Mouse (Mus musculus): ENCODE data around the gene Camkk2. TPM values are rescaled to one million over a fixed set of nuclear protein-coding genes. Genes with fewer than 3 reads are reported as not detected.

The Camkk2 gene
- polyA plus RNA-seq, 1 experiment, result 21.2 TPM

GRCm38 (mm10) chr5:122693431-122694207 is 85.6 kb downstream of the Camkk2 start:
- H3K4me1 ChIP-seq (ENCODE audit: control insufficient read depth, insufficient read depth, insufficient read length), result peaks cover 5% of the 10 kb centered on the region; the same call in 1 of the 2 replicates
- no peak for TF ChIP-seq POLR2A (IDR thresholded peaks at IDR 0.05; ENCODE audit: low read depth, low read length)
- TF ChIP-seq CTCF (IDR thresholded peaks at IDR 0.05; ENCODE audit: extremely low read depth, insufficient read depth, insufficient read length, insufficient replicate concordance), result no peak
- H3K27me3 ChIP-seq (ENCODE audit: control insufficient read depth, insufficient read depth, low read length), result no peaks in the 10 kb centered on the region
- no peaks in the 10 kb centered on the region for H3K36me3 ChIP-seq (ENCODE audit: control insufficient read depth, insufficient read depth, low read length)
- no peak overlapping the region for H3K4me3 ChIP-seq (ENCODE audit: extremely low read depth, insufficient read depth, insufficient read length)
- 82% methylated on average over 13 of the region's 13 CpGs for WGBS
- no peak for DNase-seq (ENCODE audit: low read depth in 1 of 2, low spot score in 2 of 2)
- no peak overlapping the region for H3K27ac ChIP-seq (ENCODE audit: insufficient read depth, low read length)

- TF ChIP-seq POLR2A (IDR thresholded peaks at IDR 0.05; ENCODE audit: low read depth, low read length), result no peak
- no peak for TF ChIP-seq CTCF (IDR thresholded peaks at IDR 0.05; ENCODE audit: extremely low read depth, insufficient read depth, insufficient read length, insufficient replicate concordance)
- WGBS, result 90% methylated on average over 6 of the region's 6 CpGs
These were observed 88.7 kb downstream of the Camkk2 start for GRCm38 (mm10) chr5:122690486-122690885.

GRCm38 (mm10) chr5:122689153-122689552 is 90.1 kb downstream of the Camkk2 start:
- 88% methylated on average over 7 of the region's 7 CpGs for WGBS
- no peak for DNase-seq (ENCODE audit: low read depth in 1 of 2, low spot score in 2 of 2)
- Histone ChIP-seq H3K36me3 (ENCODE audit: control insufficient read depth, insufficient read depth, low read length) (no peaks in the 10 kb centered on the region), H3K4me1 (ENCODE audit: control insufficient read depth, insufficient read depth, insufficient read length) (no peaks in the 10 kb centered on the region), H3K27ac (ENCODE audit: insufficient read depth, low read length) (no peak overlapping the region), H3K4me3 (ENCODE audit: extremely low read depth, insufficient read depth, insufficient read length) (no peak overlapping the region), H3K27me3 (ENCODE audit: control insufficient read depth, insufficient read depth, low read length) (no peaks in the 10 kb centered on the region)
- no peak for TF ChIP-seq POLR2A (IDR thresholded peaks at IDR 0.05; ENCODE audit: low read depth, low read length)
- no peak for TF ChIP-seq CTCF (IDR thresholded peaks at IDR 0.05; ENCODE audit: extremely low read depth, insufficient read depth, insufficient read length, insufficient replicate concordance)

More at GRCm38 (mm10) chr5:122690486-122690885, 88.7 kb downstream of the Camkk2 start:
- Histone ChIP-seq H3K4me3 (ENCODE audit: extremely low read depth, insufficient read depth, insufficient read length) (no peak overlapping the region), H3K4me1 (ENCODE audit: control insufficient read depth, insufficient read depth, insufficient read length) (no peaks in the 10 kb centered on the region), H3K36me3 (ENCODE audit: control insufficient read depth, insufficient read depth, low read length) (no peaks in the 10 kb centered on the region), H3K27ac (ENCODE audit: insufficient read depth, low read length) (no peak overlapping the region), H3K27me3 (ENCODE audit: control insufficient read depth, insufficient read depth, low read length) (no peaks in the 10 kb centered on the region)
- no peak for DNase-seq (ENCODE audit: low read depth in 1 of 2, low spot score in 2 of 2)

GRCm38 (mm10) chr5:122687391-122687790 is 91.8 kb downstream of the Camkk2 start:
- Histone ChIP-seq H3K36me3 (ENCODE audit: control insufficient read depth, insufficient read depth, low read length) (no peaks in the 10 kb centered on the region), H3K27ac (ENCODE audit: insufficient read depth, low read length) (no peak overlapping the region), H3K4me1 (ENCODE audit: control insufficient read depth, insufficient read depth, insufficient read length) (peaks cover 4% of the 10 kb centered on the region; the same call in 1 of the 2 replicates), H3K4me3 (ENCODE audit: extremely low read depth, insufficient read depth, insufficient read length) (no peak overlapping the region), H3K27me3 (ENCODE audit: control insufficient read depth, insufficient read depth, low read length) (no peaks in the 10 kb centered on the region)
- TF ChIP-seq POLR2A (IDR thresholded peaks at IDR 0.05; ENCODE audit: low read depth, low read length) (no peak), CTCF (IDR thresholded peaks at IDR 0.05; ENCODE audit: extremely low read depth, insufficient read depth, insufficient read length, insufficient replicate concordance) (no peak)
- 87% methylated on average over 4 of the region's 4 CpGs for WGBS
- DNase-seq (ENCODE audit: low read depth in 1 of 2, low spot score in 2 of 2), result no peak

GRCm38 (mm10) chr5:122683926-122684325 is 95.3 kb downstream of the Camkk2 start:
- Histone ChIP-seq H3K27ac (ENCODE audit: insufficient read depth, low read length) (peak overlapping the region; percentile 78), H3K4me3 (ENCODE audit: extremely low read depth, insufficient read depth, insufficient read length) (no peak overlapping the region), H3K4me1 (ENCODE audit: control insufficient read depth, insufficient read depth, insufficient read length) (peaks cover 4% of the 10 kb centered on the region; the same call in 1 of the 2 replicates), H3K36me3 (ENCODE audit: control insufficient read depth, insufficient read depth, low read length) (no peaks in the 10 kb centered on the region), H3K27me3 (ENCODE audit: control insufficient read depth, insufficient read depth, low read length) (no peaks in the 10 kb centered on the region)
- TF ChIP-seq CTCF (IDR thresholded peaks at IDR 0.05; ENCODE audit: extremely low read depth, insufficient read depth, insufficient read length, insufficient replicate concordance) (no peak), POLR2A (IDR thresholded peaks at IDR 0.05; ENCODE audit: low read depth, low read length) (no peak; the same call in 1 of the 2 replicates)
- DNase-seq (ENCODE audit: low read depth in 1 of 2, low spot score in 2 of 2), result peak; percentile 42 to 55
- WGBS, result 8% methylated on average over 10 of the region's 10 CpGs

GRCm38 (mm10) chr5:122681276-122681675 is 97.9 kb downstream of the Camkk2 start:
- H3K27me3 ChIP-seq (ENCODE audit: control insufficient read depth, insufficient read depth, low read length), result no peaks in the 10 kb centered on the region
- peaks cover 6% of the 10 kb centered on the region; the same call in 1 of the 2 replicates for H3K4me1 ChIP-seq (ENCODE audit: control insufficient read depth, insufficient read depth, insufficient read length)
- H3K4me3 ChIP-seq (ENCODE audit: extremely low read depth, insufficient read depth, insufficient read length), result no peak overlapping the region
- TF ChIP-seq POLR2A (IDR thresholded peaks at IDR 0.05; ENCODE audit: low read depth, low read length), result no peak
- TF ChIP-seq CTCF (IDR thresholded peaks at IDR 0.05; ENCODE audit: extremely low read depth, insufficient read depth, insufficient read length, insufficient replicate concordance), result no peak
- DNase-seq (ENCODE audit: low read depth in 1 of 2, low spot score in 2 of 2), result no peak
- H3K27ac ChIP-seq (ENCODE audit: insufficient read depth, low read length), result no peak overlapping the region
- WGBS, result 94% methylated on average over 12 of the region's 12 CpGs
- H3K36me3 ChIP-seq (ENCODE audit: control insufficient read depth, insufficient read depth, low read length), result no peaks in the 10 kb centered on the region

Other genes with a start within 250 kb of the Camkk2 start
- 0.22 and 0.34 TPM in 2 replicates for gene Ift81, start 164.9 kb downstream of the Camkk2 start, polyA plus RNA-seq (2012; rRNA removed)
- gene P2rx7, start 135.5 kb downstream of the Camkk2 start, polyA plus RNA-seq (2012; rRNA removed), result 27.7 and 34.5 TPM in 2 replicates
- 58.3 and 59.2 TPM in 2 replicates for gene P2rx4, start 71.9 kb downstream of the Camkk2 start, polyA plus RNA-seq (2012; rRNA removed)
- 150 and 162 TPM in 2 replicates for gene Anapc5, start 41.9 kb upstream of the Camkk2 start, polyA plus RNA-seq (2012; rRNA removed)
- gene Rnf34, start 70.6 kb upstream of the Camkk2 start, polyA plus RNA-seq (2012; rRNA removed), result 7.0 and 9.9 TPM in 2 replicates
- gene Kdm2b, start 210.4 kb upstream of the Camkk2 start, polyA plus RNA-seq (2012; rRNA removed), result 30.3 and 36.7 TPM in 2 replicates
- gene Orai1, start 235.7 kb upstream of the Camkk2 start, polyA plus RNA-seq (2012; rRNA removed), result 52.3 and 83.0 TPM in 2 replicates